Mouse (Mus musculus) liver, postnatal 0 days (tissue): ENCODE results near the gene Trim2.

Source experiments
- CTCF ChIP-seq: sonication (generic); IDR thresholded peaks from 2 replicates; pipeline ENCODE4 v1.5.1; 2016; ENCODE audit warnings: antibody characterized with exemption, low read depth
- EP300 ChIP-seq: IDR thresholded peaks from 2 replicates; pipeline ENCODE4 v1.6.1; 2016; ENCODE audit warnings: antibody characterized with exemption, low read depth, mild to moderate bottlenecking

- TF ChIP-seq CTCF (no peak), EP300 (no peak)
These were observed 40.7 kb upstream of the Trim2 start for GRCm38 (mm10) chr3:84347426-84347825.
